Mouse (Mus musculus): ENCODE results near the gene Gm13278.
"Not testable (repeated sequence)": the region's sequence is repeated elsewhere in the genome, so short reads cannot be mapped to it uniquely, and the experiment has no call there.

DNA sequence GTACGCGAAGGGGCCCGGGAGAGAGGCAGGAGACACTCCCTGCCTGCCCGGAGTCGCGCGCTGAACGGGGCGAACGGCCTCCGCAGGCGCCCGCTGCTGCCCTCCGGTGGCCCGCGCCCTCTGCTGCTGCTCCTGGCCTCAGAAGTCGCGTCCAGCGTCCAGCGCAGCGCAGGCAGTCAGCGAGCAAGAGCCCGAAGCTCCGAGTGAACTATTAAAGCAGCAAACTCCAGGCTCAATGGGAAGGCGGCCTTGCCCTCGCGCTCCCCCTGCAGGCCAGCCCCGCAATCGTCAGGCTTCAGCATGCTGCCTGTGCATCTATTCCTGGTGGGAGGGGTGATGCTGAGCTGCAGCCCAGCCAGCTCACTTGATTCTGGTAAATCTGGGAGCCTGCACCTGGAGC lies 14.7 kb upstream of the Gm13278 start, which contains the start of gene Gm13289:
- TF ChIP-seq CTCF (IDR thresholded peaks at IDR 0.05; ENCODE audit: low read depth, low read length); EP300 (IDR thresholded peaks at IDR 0.05; ENCODE audit: insufficient read depth, low read depth, low read length); POLR2A (IDR thresholded peaks at IDR 0.05; ENCODE audit: insufficient read depth, low read length): not testable (repeated sequence)

All from ES-Bruce4 (cell line).